Mouse (Mus musculus) liver, adult 2 months (tissue): ENCODE measurements around the gene Klhdc2.

ENCODE experiments used
- CTCF ChIP-seq: fragments of 200-500 bp; IDR thresholded peaks from 2 replicates; pipeline ENCODE4 v1.5.1; 2011; ENCODE audit warnings: low read depth, low read length, control low read depth
- POLR2A ChIP-seq: fragments of 200-500 bp; IDR thresholded peaks from 2 replicates; pipeline ENCODE4 v1.6.1; 2011; ENCODE audit warnings: low read length, control low read depth; ENCODE audit not compliant: insufficient read depth; ENCODE audit errors: extremely low read depth

GRCm38 (mm10) chr12:69268956-69269355 lies 27.5 kb upstream of the Klhdc2 start:
- TF ChIP-seq CTCF (no peak), POLR2A (no peak)
